Mouse (Mus musculus) layer of hippocampus, postnatal 25 days (tissue): Measurements from ENCODE around the gene Tcl1b1. TPM values are rescaled to one million over a fixed set of nuclear protein-coding genes. Genes with fewer than 3 reads are reported as not detected.
"Not testable (repeated sequence)": the region's sequence is repeated elsewhere in the genome, so short reads cannot be mapped to it uniquely, and the experiment has no call there.

Experiments
- DNase-seq, 2 experiments: peaks; one replicate each; pipeline ENCODE4 v3.0.0; 2022; ENCODE audit warnings: mixed read lengths in 2 of 2, low spot score in 1 of 2; ENCODE audit errors: extremely low spot score in 1 of 2
- total RNA-seq, 2 experiments: library from RNA; stranded (reverse); gene quantifications; 2 replicates each; pipeline ENCODE4 v1.2.3; 2021

Tcl1b1 gene
- total RNA-seq, 2 experiments from 2014 or later, result not detected

GRCm38 (mm10) chr12:105190743-105191142, 31.3 kb downstream of the Tcl1b1 start, which contains the start of gene Tcl1b3:
TSS of gene Tcl1b3 (plus strand) at chr12:105191043.
- DNase-seq, result not testable (repeated sequence)

DNA sequence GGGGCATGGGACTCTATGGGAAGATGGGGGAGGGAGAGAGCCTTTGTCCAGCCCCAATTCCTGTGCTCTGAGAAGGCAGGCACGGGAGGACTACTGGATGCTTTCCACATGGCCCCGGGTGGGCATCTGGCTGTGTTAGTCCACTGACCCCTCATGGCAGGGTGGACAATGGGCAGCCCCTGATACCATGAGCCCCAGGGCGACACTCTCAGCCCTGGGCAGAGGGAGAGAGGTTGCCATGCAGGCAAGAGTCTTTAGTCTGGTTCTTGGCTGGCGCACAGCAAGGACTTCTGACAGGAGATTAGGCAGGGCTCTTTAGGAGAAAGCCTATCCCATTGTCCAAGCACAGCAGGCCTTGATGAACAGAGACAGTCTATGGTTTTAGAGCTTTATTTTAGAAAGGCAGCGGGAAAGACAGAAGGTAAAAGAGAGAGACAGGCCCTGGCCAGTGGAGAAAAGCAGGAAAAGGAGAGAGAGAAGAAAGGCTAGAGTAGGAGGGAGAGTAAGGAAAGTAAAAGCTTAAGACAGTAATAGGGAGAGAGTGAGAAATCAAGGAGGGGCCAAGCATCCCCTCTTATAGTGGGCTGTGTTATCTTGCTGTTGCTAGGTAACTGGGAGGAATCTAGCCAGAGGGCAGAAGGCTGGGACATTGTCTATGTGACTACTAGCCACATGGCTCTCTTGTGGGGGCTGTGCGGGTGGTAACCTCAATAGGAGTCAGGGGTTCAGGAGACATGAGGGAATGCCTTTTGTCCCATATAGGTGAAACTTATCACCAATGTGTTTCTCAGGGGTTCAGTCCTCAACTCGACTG, 40.4 kb downstream of the Tcl1b1 start:
- not testable (repeated sequence) for DNase-seq

- not testable (repeated sequence) for DNase-seq
Observed at GRCm38 (mm10) chr12:105201657-105202056, 42.2 kb downstream of the Tcl1b1 start, which contains the start of gene Tcl1b4. TSS of gene Tcl1b4 (plus strand) at chr12:105201957.

- DNase-seq, result no peak
Observed at GRCm38 (mm10) chr12:105207071-105207470, 47.6 kb downstream of the Tcl1b1 start.

DNA sequence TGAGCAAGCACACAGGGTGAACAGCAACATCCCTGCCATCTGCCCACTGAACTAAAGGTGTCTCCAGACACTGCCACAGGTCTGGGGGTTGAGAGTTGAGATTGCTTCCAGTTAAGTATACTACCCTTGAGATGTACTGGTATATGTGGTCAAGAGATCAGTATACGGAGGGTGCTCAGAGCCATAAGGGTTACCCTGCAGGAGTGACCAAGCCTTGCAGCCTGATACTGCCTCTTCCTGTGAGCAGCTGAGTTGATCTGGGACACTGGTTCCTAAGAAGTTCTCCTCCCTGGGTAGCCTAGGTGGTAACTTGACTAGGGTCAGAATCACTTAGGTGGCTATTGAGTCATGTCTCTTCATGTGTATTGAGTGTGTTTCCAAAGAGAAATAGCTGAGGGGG, 49.0 kb downstream of the Tcl1b1 start:
- DNase-seq, result no peak

- no peak for DNase-seq
Observed at GRCm38 (mm10) chr12:105209231-105209630, 49.7 kb downstream of the Tcl1b1 start.

Other genes with a start within 250 kb of the Tcl1b1 start
- 1 to 10 TPM; 1.2 to 1.3 TPM for gene Syne3, start 149.9 kb upstream of the Tcl1b1 start, total RNA-seq
- 10 to 100 TPM; 54.8 to 57.2 TPM for gene Glrx5, start 127.0 kb upstream of the Tcl1b1 start, total RNA-seq
- gene Tcl1b2, start 13.7 kb upstream of the Tcl1b1 start, total RNA-seq, result not detected
- not detected for gene Tcl1b5, start 16.7 kb downstream of the Tcl1b1 start, total RNA-seq
- gene Tcl1b3, start 31.4 kb downstream of the Tcl1b1 start, total RNA-seq, result not detected
- gene Tcl1b4, start 42.3 kb downstream of the Tcl1b1 start, total RNA-seq, result not detected
- gene Tcl1, start 63.1 kb downstream of the Tcl1b1 start, total RNA-seq, result not detected
- gene Tunar, start 174.2 kb downstream of the Tcl1b1 start, total RNA-seq, result 10 to 100 TPM; 18.9 to 19.4 TPM